Mouse (Mus musculus): Measurements from ENCODE around the gene Col9a1.

Col9a1 gene

GRCm38 (mm10) chr1:24222231-24222630, 44.8 kb downstream of the Col9a1 start:
- no peak for DNase-seq (ENCODE audit: low read depth)

- DNase-seq (ENCODE audit: low read depth) = no peak
These were observed 45.7 kb downstream of the Col9a1 start for GRCm38 (mm10) chr1:24222981-24223612.

DNA sequence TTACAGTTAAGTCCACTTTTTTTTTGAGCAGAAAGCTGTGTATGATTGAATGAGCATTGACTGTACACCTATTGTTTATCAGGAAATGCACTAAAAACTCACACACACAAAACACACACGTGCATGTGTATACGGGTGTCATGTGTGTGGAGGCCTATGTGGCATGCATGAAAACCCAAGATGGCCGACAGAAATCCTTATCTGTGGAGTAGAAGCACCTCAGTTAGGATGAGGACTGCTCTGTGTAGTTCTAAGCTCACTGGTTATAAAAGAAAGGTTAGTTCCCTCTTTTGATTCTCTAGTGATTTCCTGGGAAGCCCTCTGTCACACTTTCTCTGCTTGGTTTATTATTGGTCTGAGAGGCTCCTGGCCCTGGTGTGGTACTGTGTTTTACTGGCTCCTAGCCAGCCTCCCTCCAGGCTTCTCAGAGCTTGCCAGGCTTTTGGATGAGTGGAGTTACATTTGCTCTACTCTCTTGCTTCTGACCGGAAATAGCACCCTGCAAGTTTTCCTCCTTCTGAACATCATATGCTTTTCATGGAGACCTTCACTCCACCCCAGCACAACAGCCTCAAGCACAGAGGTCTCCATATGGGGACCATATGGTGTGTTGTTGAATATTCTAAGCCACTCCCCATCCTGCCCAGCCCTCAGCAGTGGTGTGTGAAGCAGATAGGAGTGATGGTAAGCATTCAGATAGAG, 48.6 kb downstream of the Col9a1 start:
- DNase-seq (ENCODE audit: low read depth) = no peak

GRCm38 (mm10) chr1:24226941-24227711, 49.7 kb downstream of the Col9a1 start:
- no peak for DNase-seq (ENCODE audit: low read depth)

DNA sequence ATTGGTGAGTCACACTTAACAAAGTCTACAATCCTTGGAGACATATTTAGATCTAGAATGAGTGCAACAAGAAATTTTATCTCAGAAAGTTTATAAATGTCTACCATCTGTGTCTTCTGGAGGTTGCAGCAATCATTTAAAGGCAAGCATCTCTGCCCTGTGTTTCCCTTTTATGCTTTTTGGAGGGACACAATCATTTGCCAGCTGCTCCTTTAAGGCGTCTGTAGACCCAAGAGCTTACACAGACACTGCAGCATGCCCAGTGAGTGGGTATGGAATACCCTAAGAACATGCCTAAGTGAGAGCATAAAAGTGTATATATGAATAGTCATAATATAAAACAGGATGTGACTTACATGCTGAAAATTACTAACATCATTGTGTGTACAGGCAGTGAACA, 52.1 kb downstream of the Col9a1 start:
- DNase-seq (ENCODE audit: low read depth) = no peak

DNA sequence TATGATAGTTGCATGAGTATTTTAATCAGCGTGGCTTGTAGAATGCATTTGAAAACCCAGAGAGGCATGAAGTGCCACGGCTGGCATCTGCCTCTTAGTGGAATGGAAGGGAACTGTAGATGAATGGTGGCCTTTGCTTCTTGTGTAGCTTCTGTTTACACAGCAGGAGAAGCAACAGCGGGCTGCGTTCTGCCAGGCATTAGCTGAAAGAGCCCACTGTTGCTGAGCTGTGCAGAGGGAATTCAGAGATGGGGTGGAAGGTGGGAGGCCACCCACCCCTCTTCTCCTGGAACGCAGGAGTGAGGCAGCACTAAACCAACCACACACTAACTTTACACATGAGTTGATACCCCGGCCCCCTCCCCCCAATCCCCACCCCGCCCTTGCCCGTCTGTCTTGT, 53.0 kb downstream of the Col9a1 start:
- no peak for DNase-seq (ENCODE audit: low read depth)

GRCm38 (mm10) chr1:24231504-24232270, 54.3 kb downstream of the Col9a1 start:
- DNase-seq (ENCODE audit: low read depth) = no peak

DNA sequence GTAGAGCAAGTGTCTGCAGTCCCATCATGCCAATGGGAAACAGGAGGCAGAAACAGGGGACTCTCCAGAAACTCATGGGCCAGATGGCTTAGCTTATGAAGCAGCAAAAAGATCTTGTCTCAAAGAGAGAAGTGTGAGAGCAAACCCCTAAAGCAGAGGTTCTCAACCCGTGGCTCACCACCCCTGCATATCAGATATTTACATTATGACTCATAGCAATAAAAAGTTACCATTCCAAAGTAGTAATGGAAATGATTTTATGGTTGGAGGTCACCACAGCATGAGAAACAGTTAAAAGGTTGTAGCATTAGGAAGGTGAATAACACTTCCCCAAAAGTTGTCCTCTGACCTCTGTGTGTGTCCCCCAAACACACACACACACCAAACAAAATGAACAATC, 58.9 kb downstream of the Col9a1 start:
- DNase-seq (ENCODE audit: low read depth) = no peak

DNA sequence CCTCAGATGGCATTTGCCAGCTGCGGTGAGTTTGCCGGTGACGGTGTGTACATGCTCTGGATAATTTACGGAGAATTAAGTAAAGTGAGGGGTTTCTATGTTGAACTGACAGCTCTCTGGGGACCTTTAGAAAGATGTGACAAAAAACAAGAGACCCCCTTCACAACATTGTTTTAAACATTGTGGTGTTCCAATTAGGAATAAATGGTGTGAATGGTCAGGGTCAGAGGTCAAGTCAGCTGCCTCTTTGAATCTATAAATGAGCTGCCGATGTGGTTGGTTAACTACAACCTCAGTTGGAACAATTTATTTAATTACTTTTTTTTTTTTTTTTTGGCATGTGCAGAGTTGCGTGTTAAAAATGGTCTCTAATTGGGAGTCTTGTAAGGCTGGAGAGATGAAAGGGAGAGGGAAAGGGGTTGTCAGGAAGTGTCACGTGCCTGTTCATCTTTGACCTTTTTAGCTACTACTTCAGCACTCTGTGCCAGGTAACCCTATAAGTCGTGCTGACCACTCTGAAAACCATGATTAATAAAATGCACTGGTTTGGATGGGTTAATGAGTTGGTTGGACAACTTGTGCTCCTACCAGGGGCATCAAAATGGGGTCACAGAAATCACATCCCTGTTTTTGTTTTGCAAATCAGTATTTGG, 62.8 kb downstream of the Col9a1 start:
- DNase-seq (ENCODE audit: low read depth) = no peak

- no peak for DNase-seq (ENCODE audit: low read depth)
These were observed 67.5 kb downstream of the Col9a1 start for GRCm38 (mm10) chr1:24244931-24245330.

- no peak for DNase-seq (ENCODE audit: low read depth)
These were observed 68.4 kb downstream of the Col9a1 start for GRCm38 (mm10) chr1:24245700-24246375.

DNA sequence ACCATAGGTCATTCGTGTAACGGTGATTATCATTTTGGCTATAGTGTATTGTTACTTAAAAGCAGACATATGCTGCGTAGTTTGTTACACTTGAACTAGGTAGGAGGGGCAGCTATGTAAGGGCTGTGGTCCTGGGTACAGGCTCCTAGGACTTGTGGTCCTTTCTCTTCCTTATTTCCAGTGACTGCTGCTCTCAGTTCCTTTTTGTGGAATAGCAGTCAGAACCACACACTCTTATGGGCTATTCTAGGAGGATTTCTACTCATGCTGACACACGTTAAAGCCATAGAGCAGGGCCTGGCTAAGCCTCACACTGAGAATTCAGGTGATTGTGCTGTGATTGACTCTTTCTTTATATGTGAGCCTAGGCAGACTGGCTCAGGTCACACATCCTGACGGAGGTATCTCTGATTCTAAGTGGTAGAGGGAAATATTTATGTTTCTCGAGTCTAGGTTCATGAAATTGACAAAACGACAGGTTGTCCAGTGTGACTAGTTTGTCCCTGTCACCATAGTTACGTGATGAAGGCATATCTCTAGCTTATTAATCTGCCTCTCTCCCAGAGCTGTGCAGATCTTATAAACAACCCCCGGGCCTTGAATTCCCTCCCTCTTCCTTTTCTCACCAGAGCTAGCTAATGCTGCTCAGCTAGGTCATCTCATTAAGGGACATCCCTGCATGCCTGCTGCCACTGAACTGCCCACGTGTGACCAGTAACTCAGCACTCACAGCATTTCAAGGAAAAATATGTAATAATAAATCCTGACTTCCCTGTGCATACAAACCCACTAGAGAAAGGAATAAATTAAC, 71.1 kb downstream of the Col9a1 start:
- DNase-seq (ENCODE audit: low read depth) = no peak

DNA sequence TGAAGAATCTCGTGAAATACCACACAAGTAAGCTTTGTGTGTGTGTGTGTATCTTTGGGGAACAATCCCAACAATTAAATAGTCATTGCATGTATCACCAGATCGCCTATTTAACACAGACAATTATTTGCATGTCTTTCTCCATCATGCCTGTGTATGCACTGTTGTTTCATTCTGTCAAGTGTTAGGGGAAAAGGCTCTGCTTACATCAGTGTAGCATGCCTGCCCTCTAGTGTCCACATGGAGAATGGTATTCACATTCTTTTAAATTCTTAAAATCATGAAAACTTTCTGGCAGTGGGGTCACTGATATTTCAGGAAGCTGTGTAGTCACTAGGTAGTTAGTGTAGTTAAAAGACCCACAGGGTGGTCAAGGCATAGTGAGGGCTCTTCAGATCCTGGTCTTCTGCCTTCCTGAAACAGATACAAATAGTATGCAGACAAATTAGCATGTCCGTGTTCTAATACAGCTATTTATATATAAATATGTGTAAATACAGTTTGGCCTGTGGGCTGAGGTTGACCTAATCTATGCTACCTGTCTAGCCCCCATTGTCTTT, 71.8 kb downstream of the Col9a1 start:
- no peak for DNase-seq (ENCODE audit: low read depth)

DNA sequence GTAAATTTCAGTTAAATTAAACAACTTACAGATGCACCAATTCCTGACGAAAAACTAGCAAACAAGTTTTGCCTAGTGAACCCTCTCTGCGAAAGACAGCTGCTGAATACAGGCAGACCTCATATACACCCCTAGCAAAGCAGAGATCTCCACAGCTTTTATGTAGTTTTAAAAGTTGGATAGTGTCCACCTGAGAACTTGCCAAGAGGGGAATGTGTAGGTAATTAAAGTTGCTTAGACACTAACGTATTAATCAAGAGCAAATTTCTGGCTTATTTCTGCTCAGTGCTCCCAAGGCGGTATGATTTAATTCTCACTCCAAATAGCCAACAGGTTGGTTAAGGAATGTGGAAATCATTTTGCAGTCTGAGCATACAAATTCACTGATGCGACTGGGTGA, 80.6 kb downstream of the Col9a1 start:
- no peak for DNase-seq (ENCODE audit: low read depth)

GRCm38 (mm10) chr1:24259419-24259818, 82.0 kb downstream of the Col9a1 start:
- no peak for DNase-seq (ENCODE audit: low read depth)

GRCm38 (mm10) chr1:24261181-24261580, 83.8 kb downstream of the Col9a1 start:
- DNase-seq (ENCODE audit: low read depth) = no peak

GRCm38 (mm10) chr1:24267022-24267421, 89.6 kb downstream of the Col9a1 start:
- DNase-seq (ENCODE audit: low read depth) = no peak

GRCm38 (mm10) chr1:24286360-24286759, 109.0 kb downstream of the Col9a1 start:
- DNase-seq (ENCODE audit: low read depth) = no peak

GRCm38 (mm10) chr1:24292515-24292914, 115.1 kb downstream of the Col9a1 start:
- DNase-seq (ENCODE audit: low read depth) = no peak

All from c-Kit-positive CD71-positive TER-119-negative erythroid progenitor cells, embryonic 14.5 days (primary cell).